Mouse (Mus musculus) layer of hippocampus, adult 2 months (tissue): Measurements from ENCODE around the gene Pomt1. TPM values are rescaled to one million over a fixed set of nuclear protein-coding genes. Genes with fewer than 3 reads are reported as not detected.

Experiments used
- DNase-seq, 2 experiments: peaks; one replicate each; pipeline ENCODE4 v3.0.0; 2022; ENCODE audit warnings: low spot score in 2 of 2
- H3K27ac ChIP-seq: fragments of 200-600 bp; 2 replicates; pipeline ENCODE4 v1.8.1; 2022
- H3K4me3 ChIP-seq: fragments of 200-600 bp; 2 replicates; pipeline ENCODE4 v1.8.1; 2022; ENCODE audit warnings: mild to moderate bottlenecking
- CTCF ChIP-seq: fragments of 200-600 bp; conservative IDR thresholded peaks from 2 replicates; pipeline ENCODE4 v1.8.1; 2022; ENCODE audit warnings: antibody characterized with exemption, mild to moderate bottlenecking, moderate library complexity
- total RNA-seq, 2 experiments: library from RNA; stranded (reverse); gene quantifications; 2 replicates each; pipeline ENCODE4 v1.2.3; 2021

Gene Pomt1
- total RNA-seq, 2 experiments from 2014 or later, result 23.4 to 24.1 TPM

GRCm38 (mm10) chr2:32236760-32237487, 534 bp downstream of the Pomt1 start:
- H3K27ac ChIP-seq, result peak overlapping the region; percentile 93
- TF ChIP-seq CTCF, result peak; percentile 73
- H3K4me3 ChIP-seq, result peak overlapping the region; percentile 89
- DNase-seq, result peak; percentile 42 to 60

- peak overlapping the region; percentile 93; the same call in 1 of the 2 replicates for H3K27ac ChIP-seq
- no peak for DNase-seq
- no peak for TF ChIP-seq CTCF
- H3K4me3 ChIP-seq, result peak overlapping the region; percentile 89
Observed at GRCm38 (mm10) chr2:32237571-32237970, 1.2 kb downstream of the Pomt1 start.

GRCm38 (mm10) chr2:32238708-32239435, 2.5 kb downstream of the Pomt1 start:
- no peak for TF ChIP-seq CTCF
- H3K4me3 ChIP-seq, result no peak overlapping the region
- H3K27ac ChIP-seq, result no peak overlapping the region
- DNase-seq, result no peak

GRCm38 (mm10) chr2:32240591-32240990, 4.2 kb downstream of the Pomt1 start:
- no peak for TF ChIP-seq CTCF
- no peak for DNase-seq
- no peak overlapping the region for H3K27ac ChIP-seq
- no peak overlapping the region for H3K4me3 ChIP-seq

- TF ChIP-seq CTCF, result no peak
Observed at GRCm38 (mm10) chr2:32242986-32243385, 6.6 kb downstream of the Pomt1 start.

GRCm38 (mm10) chr2:32246741-32247140, 10.4 kb downstream of the Pomt1 start:
- TF ChIP-seq CTCF, result no peak
- DNase-seq, result no peak
- Histone ChIP-seq H3K4me3 (no peak overlapping the region), H3K27ac (no peak overlapping the region)

More at GRCm38 (mm10) chr2:32242986-32243385, 6.6 kb downstream of the Pomt1 start:
- Histone ChIP-seq H3K27ac (no peak overlapping the region), H3K4me3 (no peak overlapping the region)
- no peak for DNase-seq

GRCm38 (mm10) chr2:32248377-32249361, 12.3 kb downstream of the Pomt1 start:
- Histone ChIP-seq H3K4me3 (no peak overlapping the region), H3K27ac (no peak overlapping the region)
- DNase-seq, result no peak
- TF ChIP-seq CTCF, result no peak

GRCm38 (mm10) chr2:32251791-32252527, 15.6 kb downstream of the Pomt1 start:
- Histone ChIP-seq H3K27ac (no peak overlapping the region), H3K4me3 (no peak overlapping the region)
- TF ChIP-seq CTCF, result no peak
- no peak for DNase-seq

GRCm38 (mm10) chr2:32252658-32253057, 16.3 kb downstream of the Pomt1 start:
- no peak for DNase-seq
- TF ChIP-seq CTCF, result no peak
- no peak overlapping the region for H3K4me3 ChIP-seq
- H3K27ac ChIP-seq, result no peak overlapping the region

- no peak overlapping the region for H3K4me3 ChIP-seq
- no peak overlapping the region for H3K27ac ChIP-seq
- no peak for TF ChIP-seq CTCF
- DNase-seq, result no peak
Observed at GRCm38 (mm10) chr2:32253352-32253751, 17.0 kb downstream of the Pomt1 start.

- Histone ChIP-seq H3K27ac (no peak overlapping the region), H3K4me3 (no peak overlapping the region)
- DNase-seq, result no peak
- TF ChIP-seq CTCF, result no peak
Observed at GRCm38 (mm10) chr2:32254563-32254962, 18.2 kb downstream of the Pomt1 start.

GRCm38 (mm10) chr2:32256273-32256672, 19.9 kb downstream of the Pomt1 start:
- no peak overlapping the region for H3K27ac ChIP-seq
- DNase-seq, result no peak
- H3K4me3 ChIP-seq, result no peak overlapping the region
- TF ChIP-seq CTCF, result no peak
